Mouse (Mus musculus): Measurements from ENCODE around the gene Zfp69.

- TF ChIP-seq CTCF (conservative IDR thresholded peaks at IDR 0.05; ENCODE audit: insufficient read depth, insufficient read length, low read depth, low read length) (no peak), POLR2A (IDR thresholded peaks at IDR 0.05; ENCODE audit: low read depth, low read length) (no peak)
These were observed 69.4 kb downstream of the Zfp69 start for GRCm38 (mm10) chr4:120882002-120882625.
